Mouse (Mus musculus) heart, embryonic 11.5 days (tissue): ENCODE measurements around the gene B230118H07Rik. TPM values are rescaled to one million over a fixed set of nuclear protein-coding genes. Genes with fewer than 3 reads are reported as not detected.
A peak's percentile ranks its signal among the peaks of the same experiment; 100 is the strongest.

Experiments used
- ATAC-seq: fragments of 200-750 bp; cut with Nextera tagmentation; replicated peaks from 2 replicates; pipeline ENCODE4 v1.8.0; 2017; ENCODE audit warnings: moderate library complexity; ENCODE audit not compliant: insufficient number of reproducible peaks, low FRiP score, low TSS enrichment
- H3K27ac ChIP-seq: fragments of 300-500 bp; sonication (generic); 2 replicates; pipeline ENCODE4 v1.5.1; 2014; ENCODE audit warnings: mild to moderate bottlenecking, low read depth, low read length
- H3K27me3 ChIP-seq: fragments of 300-500 bp; sonication (generic); 2 replicates; pipeline ENCODE4 v1.6.1; 2014; ENCODE audit warnings: mild to moderate bottlenecking, low read length, mixed read lengths; ENCODE audit not compliant: control insufficient read depth, insufficient read depth
- H3K36me3 ChIP-seq: fragments of 300-500 bp; sonication (generic); 2 replicates; pipeline ENCODE4 v1.6.1; 2014; ENCODE audit warnings: mild to moderate bottlenecking, low read length, moderate library complexity, mixed read lengths; ENCODE audit not compliant: control insufficient read depth, insufficient read depth
- H3K4me1 ChIP-seq: fragments of 300-500 bp; sonication (generic); 2 replicates; pipeline ENCODE4 v1.6.1; 2014; ENCODE audit warnings: low read length; ENCODE audit not compliant: control insufficient read depth, insufficient read depth
- H3K4me2 ChIP-seq: fragments of 300-500 bp; sonication (generic); 2 replicates; pipeline ENCODE4 v1.6.1; 2014; ENCODE audit warnings: mild to moderate bottlenecking, moderate library complexity
- H3K4me3 ChIP-seq: fragments of 300-500 bp; sonication (generic); 2 replicates; pipeline ENCODE4 v1.5.1; 2014; ENCODE audit warnings: low read depth, low read length
- H3K9ac ChIP-seq: fragments of 300-500 bp; sonication (generic); 2 replicates; pipeline ENCODE4 v1.6.1; 2014; ENCODE audit warnings: mild to moderate bottlenecking, low read depth, low read length, moderate library complexity
- H3K9me3 ChIP-seq: fragments of 300-500 bp; sonication (generic); replicated peaks from 2 replicates; pipeline ENCODE4 v1.6.1; 2016; ENCODE audit warnings: low read length; ENCODE audit not compliant: control insufficient read depth
- WGBS: fragments of 180-500 bp; shearing (Covaris S2); extraction: QIAGEN DNeasy Blood & Tissue Kit; methylation state at CpG from one replicate; pipeline ENCODE4 v1.1.7; 2014; ENCODE audit not compliant: insufficient replicate concordance; 5-methylcytosine and 5-hydroxymethylcytosine counted together
- polyA plus RNA-seq: library from polyadenylated mRNA; unstranded; fragments of >200 nt; fragmentation: Nextera tagmentation; extraction: Ambion mirVana; gene quantifications from 2 replicates; pipeline ENCODE4 v1.2.1, GENCODE M21; 2014

B230118H07Rik gene
- polyA plus RNA-seq, 1 experiment from 2014 or later = 47.2 TPM

GRCm38 (mm10) chr2:101624011-101624410 lies 25.3 kb downstream of the B230118H07Rik start:
- H3K4me2 ChIP-seq = no peak overlapping the region
- 68% methylated on average over 2 of the region's 2 CpGs for WGBS
- no peaks in the 10 kb centered on the region for H3K27me3 ChIP-seq
- no peak overlapping the region for H3K9ac ChIP-seq
- H3K27ac ChIP-seq = no peak overlapping the region
- no peak overlapping the region for H3K4me3 ChIP-seq
- H3K36me3 ChIP-seq = no peaks in the 10 kb centered on the region
- no peaks in the 10 kb centered on the region for H3K9me3 ChIP-seq
- H3K4me1 ChIP-seq = no peaks in the 10 kb centered on the region
- no peak for ATAC-seq

- no peaks in the 10 kb centered on the region for H3K27me3 ChIP-seq
- H3K4me2 ChIP-seq = no peak overlapping the region
- no peaks in the 10 kb centered on the region for H3K4me1 ChIP-seq
- WGBS = 92% methylated on average over 2 of the region's 2 CpGs
- no peaks in the 10 kb centered on the region for H3K36me3 ChIP-seq
- ATAC-seq = no peak
- H3K9ac ChIP-seq = no peak overlapping the region
- H3K4me3 ChIP-seq = no peak overlapping the region
- H3K9me3 ChIP-seq = no peaks in the 10 kb centered on the region
- no peak overlapping the region for H3K27ac ChIP-seq
Measured at GRCm38 (mm10) chr2:101623042-101623441, 26.3 kb downstream of the B230118H07Rik start.

GRCm38 (mm10) chr2:101621611-101622010 lies 27.7 kb downstream of the B230118H07Rik start:
- Histone ChIP-seq H3K36me3 (no peaks in the 10 kb centered on the region), H3K4me2 (no peak overlapping the region)
- WGBS = 61% methylated on average over 7 of the region's 7 CpGs

GRCm38 (mm10) chr2:101620899-101621298 lies 28.4 kb downstream of the B230118H07Rik start:
- WGBS = 76% methylated on average over 3 of the region's 3 CpGs
- H3K4me1 ChIP-seq = peaks cover 4% of the 10 kb centered on the region; the same call in 1 of the 2 replicates
- no peak overlapping the region for H3K27ac ChIP-seq
- no peak overlapping the region for H3K9ac ChIP-seq
- no peak overlapping the region for H3K4me2 ChIP-seq
- no peaks in the 10 kb centered on the region for H3K36me3 ChIP-seq
- no peak overlapping the region for H3K4me3 ChIP-seq
- H3K27me3 ChIP-seq = no peaks in the 10 kb centered on the region
- H3K9me3 ChIP-seq = no peaks in the 10 kb centered on the region
- ATAC-seq = no peak

More at GRCm38 (mm10) chr2:101621611-101622010, 27.7 kb downstream of the B230118H07Rik start:
- ATAC-seq = no peak
- H3K27me3 ChIP-seq = no peaks in the 10 kb centered on the region
- H3K9me3 ChIP-seq = no peaks in the 10 kb centered on the region
- no peaks in the 10 kb centered on the region for H3K4me1 ChIP-seq
- H3K9ac ChIP-seq = no peak overlapping the region
- H3K4me3 ChIP-seq = no peak overlapping the region
- no peak overlapping the region for H3K27ac ChIP-seq

GRCm38 (mm10) chr2:101618373-101618772 lies 31.0 kb downstream of the B230118H07Rik start:
- Histone ChIP-seq H3K9me3 (no peaks in the 10 kb centered on the region), H3K4me2 (no peak overlapping the region), H3K4me1 (peaks cover 5% of the 10 kb centered on the region; the same call in 1 of the 2 replicates), H3K9ac (no peak overlapping the region), H3K27me3 (no peaks in the 10 kb centered on the region), H3K27ac (no peak overlapping the region), H3K4me3 (no peak overlapping the region), H3K36me3 (no peaks in the 10 kb centered on the region)
- WGBS = 78% methylated on average over 4 of the region's 4 CpGs
- ATAC-seq = no peak

GRCm38 (mm10) chr2:101615464-101616305 lies 33.6 kb downstream of the B230118H07Rik start:
- 58% methylated on average over 10 of the region's 10 CpGs for WGBS
- H3K27ac ChIP-seq = no peak overlapping the region
- peaks cover 5% of the 10 kb centered on the region; the same call in 1 of the 2 replicates for H3K4me1 ChIP-seq
- H3K9me3 ChIP-seq = no peaks in the 10 kb centered on the region
- H3K4me2 ChIP-seq = no peak overlapping the region
- ATAC-seq = no peak
- H3K36me3 ChIP-seq = no peaks in the 10 kb centered on the region
- no peak overlapping the region for H3K4me3 ChIP-seq
- H3K27me3 ChIP-seq = no peaks in the 10 kb centered on the region
- no peak overlapping the region for H3K9ac ChIP-seq

GRCm38 (mm10) chr2:101610861-101611260 lies 38.5 kb downstream of the B230118H07Rik start:
- ATAC-seq = no peak
- Histone ChIP-seq H3K4me3 (no peak overlapping the region), H3K9ac (no peak overlapping the region), H3K4me2 (no peak overlapping the region), H3K9me3 (no peaks in the 10 kb centered on the region), H3K36me3 (no peaks in the 10 kb centered on the region), H3K27ac (no peak overlapping the region), H3K4me1 (peaks cover 1% of the 10 kb centered on the region; the same call in 1 of the 2 replicates), H3K27me3 (no peaks in the 10 kb centered on the region)
- 85% methylated on average over 3 of the region's 3 CpGs for WGBS

GRCm38 (mm10) chr2:101608232-101608894 lies 41.0 kb downstream of the B230118H07Rik start:
- H3K27ac ChIP-seq = peak overlapping the region; percentile 64
- no peaks in the 10 kb centered on the region for H3K4me1 ChIP-seq
- no peaks in the 10 kb centered on the region for H3K27me3 ChIP-seq
- no peak overlapping the region for H3K9ac ChIP-seq
- ATAC-seq = peak; percentile 42; the same call in 1 of the 2 replicates
- 41% methylated on average over 7 of the region's 7 CpGs for WGBS
- H3K36me3 ChIP-seq = no peaks in the 10 kb centered on the region
- H3K9me3 ChIP-seq = no peaks in the 10 kb centered on the region
- no peak overlapping the region for H3K4me3 ChIP-seq
- peak overlapping the region; percentile 29 for H3K4me2 ChIP-seq
